Mouse (Mus musculus) c-Kit-positive CD71-negative TER-119-negative erythroid progenitor cells, embryonic 14.5 days (primary cell): Measurements from ENCODE around the gene Itgb6.

Source experiments
- DNase-seq: peaks from one replicate; pipeline ENCODE4 v3.0.0-alpha.2; 2013; ENCODE audit warnings: low read depth

The Itgb6 gene

DNA sequence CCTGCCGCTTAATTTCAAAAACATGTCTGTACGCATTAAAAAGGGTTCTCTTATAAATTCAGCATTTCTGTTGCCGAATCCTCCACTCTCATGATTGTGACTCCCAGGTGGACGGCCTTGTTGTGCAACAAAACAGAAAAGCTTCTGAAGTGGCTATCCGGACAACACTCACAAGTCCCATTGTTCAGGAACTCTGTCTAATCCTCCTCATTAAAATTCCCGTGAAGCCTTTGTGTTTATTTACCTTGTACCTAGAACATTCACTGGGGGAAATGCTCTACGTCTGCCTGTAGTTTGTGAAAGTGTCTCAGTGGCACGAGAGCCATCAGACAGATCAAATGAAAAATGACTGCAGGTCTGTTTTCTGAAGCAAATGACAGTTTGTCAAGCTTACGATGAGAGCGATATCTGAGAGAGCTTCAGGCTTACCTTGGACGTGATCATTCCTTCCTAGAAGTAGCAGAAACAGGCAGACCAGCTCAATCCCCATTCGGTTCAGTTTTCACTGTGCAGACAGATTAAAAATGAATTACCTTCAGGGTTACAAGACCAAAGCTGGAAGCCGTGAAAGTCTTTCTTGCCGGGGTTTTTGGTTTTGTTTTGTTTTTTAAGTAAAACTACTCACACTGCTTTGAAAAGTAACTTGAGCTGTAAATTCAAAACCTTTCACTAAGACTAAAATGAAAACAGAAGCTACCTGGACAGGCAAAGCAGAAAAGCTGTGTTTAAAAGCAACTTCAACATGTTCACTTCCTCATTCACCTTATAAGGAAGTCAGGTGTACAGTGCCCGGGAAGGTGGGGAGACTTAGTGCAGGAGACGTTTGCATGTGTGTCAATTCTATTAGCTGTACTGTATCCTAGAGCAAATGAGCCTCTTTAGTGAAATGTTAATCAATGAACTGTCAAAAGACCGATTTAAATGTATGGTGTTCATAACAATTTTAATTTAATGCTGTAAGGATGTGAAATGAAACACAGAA lies 49.2 kb downstream of the Itgb6 start:
- DNase-seq: no peak

GRCm38 (mm10) chr2:60671215-60671614 lies 51.2 kb downstream of the Itgb6 start:
- DNase-seq: no peak

- DNase-seq: no peak
These were observed 59.4 kb downstream of the Itgb6 start for GRCm38 (mm10) chr2:60663071-60663470.

- no peak for DNase-seq
These were observed 62.5 kb downstream of the Itgb6 start for GRCm38 (mm10) chr2:60659993-60660392.

DNA sequence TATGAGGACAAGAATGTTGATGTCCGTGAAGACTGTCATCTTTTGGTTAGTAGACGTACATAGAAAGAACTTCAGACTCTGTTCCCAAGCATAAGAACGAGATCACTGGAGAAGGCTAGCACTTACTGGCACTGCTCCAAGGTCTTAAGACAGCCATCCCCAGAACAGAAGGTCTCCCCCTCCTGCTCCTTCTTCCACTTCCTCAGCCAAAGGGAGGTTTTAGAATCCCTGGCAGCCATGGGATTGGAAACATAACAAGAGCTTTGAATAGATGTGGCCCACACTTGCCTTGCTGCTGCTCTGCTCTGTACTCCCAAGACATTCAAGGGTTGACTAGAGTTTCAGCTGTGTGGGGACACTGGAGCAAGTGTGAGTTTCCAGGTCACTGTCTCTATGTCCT lies 63.5 kb downstream of the Itgb6 start:
- no peak for DNase-seq

DNA sequence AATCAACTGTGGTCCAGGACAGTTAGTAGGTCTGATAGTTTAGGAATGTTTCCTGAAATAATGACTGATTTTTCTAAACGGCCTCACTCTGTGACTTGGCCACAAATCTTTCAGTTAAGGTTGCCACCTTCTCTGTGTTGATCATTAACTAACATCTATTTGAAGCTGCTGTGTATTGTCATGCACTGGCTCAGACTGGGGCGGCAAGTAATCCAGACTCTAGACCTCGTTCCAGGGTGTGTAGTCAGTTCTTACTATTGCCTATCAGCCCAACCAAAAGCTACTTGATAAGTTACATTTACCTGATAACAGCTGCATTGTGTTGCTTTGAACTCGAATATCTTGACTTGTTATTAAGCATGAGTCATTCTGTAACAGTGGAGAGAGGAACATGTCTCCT lies 67.6 kb downstream of the Itgb6 start:
- DNase-seq: no peak

DNA sequence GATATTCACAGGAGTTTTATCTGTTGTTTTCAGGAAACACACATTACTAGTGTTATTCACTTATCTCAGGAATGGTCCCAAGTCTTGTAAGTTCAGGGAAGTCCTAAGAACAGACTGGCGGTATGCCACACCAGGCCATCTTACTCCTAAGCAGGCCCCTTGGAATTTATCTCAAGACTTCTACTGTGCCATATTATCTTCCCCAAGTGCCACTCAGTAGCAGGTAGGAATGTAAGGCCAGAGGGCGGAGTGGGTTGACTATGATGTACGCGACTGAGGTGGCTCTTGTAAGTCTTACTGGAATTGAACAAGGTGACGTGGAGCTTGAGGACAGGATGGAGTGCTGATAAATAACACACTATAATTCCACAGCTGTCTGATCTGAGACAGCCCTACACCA lies 72.3 kb downstream of the Itgb6 start:
- DNase-seq: no peak

- no peak for DNase-seq
These were observed 74.8 kb downstream of the Itgb6 start for GRCm38 (mm10) chr2:60647650-60648049.

- DNase-seq: no peak
These were observed 75.9 kb downstream of the Itgb6 start for GRCm38 (mm10) chr2:60646583-60646982.

DNA sequence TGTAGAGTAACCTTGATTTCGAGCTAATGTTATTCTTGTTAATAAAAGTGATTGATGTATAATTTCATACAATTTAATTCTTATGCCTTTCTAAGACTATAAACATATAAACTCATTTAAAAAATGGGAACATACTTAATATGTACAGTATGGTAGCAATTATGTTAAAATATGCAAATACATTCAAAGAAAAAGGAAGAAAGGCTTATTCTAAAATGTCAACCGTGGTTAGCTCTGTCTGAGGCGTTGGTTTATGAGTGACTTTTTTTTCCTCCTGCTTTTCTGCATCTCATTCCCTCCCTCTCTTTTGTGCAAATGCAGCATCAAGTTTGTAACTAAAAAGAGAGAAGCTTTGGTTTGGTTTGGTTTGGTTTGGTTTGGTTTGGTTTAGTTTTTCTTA lies 79.0 kb downstream of the Itgb6 start:
- no peak for DNase-seq

DNA sequence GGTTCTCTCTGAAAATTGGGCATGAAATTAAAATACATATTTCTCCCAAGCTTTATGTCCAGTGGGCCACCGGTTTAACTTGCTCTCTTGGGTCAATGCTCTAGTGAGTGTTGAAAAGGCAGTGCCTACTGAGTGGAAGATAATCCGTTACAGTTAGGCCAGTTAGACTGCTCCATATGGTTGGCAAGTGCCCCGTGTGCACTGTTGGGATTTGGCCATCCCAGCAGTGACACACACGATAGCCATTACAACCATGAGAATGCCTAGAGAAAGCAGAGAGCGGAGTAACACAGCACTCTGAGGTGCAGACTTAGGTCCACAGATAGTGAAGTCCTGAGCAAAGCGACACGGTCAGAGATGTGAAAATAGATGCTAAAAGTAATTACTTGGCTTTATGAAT lies 79.8 kb downstream of the Itgb6 start:
- DNase-seq: no peak

DNA sequence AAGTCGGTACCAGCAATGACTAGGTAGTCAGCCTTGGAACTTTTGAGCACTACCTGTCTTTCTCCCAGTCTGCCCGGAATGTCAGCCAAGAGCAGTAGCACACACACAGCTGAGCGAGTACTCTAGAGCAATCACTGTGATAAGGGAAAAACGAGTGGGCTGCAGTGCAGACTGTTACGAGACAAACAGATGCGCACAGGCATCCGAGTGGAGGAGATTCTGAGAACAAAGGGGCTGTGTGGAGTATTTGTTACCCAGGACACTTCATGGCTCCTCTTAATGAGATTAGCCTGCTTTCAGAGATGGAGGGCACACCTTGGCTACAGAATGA lies 82.1 kb downstream of the Itgb6 start:
- DNase-seq: no peak

DNA sequence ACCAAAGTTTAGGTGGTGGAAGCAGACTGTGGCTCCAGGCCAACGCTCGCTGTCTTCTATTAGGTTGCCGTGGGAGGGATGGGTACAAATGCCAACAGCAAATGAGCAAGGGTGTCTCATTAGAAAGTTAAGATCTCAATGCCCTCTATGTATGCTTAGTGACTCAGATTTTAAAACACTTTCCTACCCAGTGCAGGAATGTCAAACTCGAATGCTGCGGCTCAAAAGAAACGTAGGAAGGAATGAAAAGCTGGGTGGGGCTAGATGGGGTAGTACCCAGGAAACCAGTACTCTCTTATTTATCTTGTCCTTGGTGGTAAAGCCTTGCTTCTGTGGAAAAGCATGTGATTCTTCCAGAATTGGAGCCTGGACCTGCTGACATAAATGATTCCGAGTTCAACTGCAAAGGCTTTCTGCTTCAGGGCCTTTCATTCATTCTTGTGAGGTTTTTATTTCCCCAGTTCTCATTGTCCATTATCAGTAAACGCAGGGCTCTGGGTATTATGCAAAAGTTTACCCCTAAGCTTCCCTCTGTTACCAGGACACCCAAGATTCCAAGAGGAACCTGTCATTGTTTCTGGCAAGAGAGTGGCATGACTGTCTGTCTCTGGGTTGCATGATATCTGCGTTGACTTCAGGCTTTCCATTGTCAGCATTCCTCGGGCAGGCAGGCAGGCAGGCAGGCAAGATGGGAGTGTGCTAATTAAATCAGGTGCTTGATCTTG lies 82.7 kb downstream of the Itgb6 start:
- no peak for DNase-seq

- DNase-seq: no peak
These were observed 85.3 kb downstream of the Itgb6 start for GRCm38 (mm10) chr2:60636910-60637761.

DNA sequence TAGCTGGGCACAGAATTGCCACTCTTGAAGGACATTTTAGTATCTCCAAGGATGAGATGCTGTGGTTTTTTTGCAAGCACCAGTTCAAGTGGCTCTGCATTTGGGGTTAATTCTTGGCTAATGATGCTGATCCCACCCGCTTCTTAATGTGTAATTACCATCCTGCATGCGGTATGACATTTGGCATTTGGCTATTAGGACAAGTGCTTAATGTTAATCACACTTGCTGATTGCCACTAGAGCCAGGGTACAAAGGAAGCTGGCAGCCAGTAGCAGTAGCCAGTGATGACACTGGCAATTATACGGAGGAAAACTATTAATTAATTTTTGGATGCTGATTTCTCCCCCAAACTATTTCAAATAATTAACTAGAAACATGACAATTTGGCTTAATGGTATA lies 86.0 kb downstream of the Itgb6 start:
- DNase-seq: no peak

DNA sequence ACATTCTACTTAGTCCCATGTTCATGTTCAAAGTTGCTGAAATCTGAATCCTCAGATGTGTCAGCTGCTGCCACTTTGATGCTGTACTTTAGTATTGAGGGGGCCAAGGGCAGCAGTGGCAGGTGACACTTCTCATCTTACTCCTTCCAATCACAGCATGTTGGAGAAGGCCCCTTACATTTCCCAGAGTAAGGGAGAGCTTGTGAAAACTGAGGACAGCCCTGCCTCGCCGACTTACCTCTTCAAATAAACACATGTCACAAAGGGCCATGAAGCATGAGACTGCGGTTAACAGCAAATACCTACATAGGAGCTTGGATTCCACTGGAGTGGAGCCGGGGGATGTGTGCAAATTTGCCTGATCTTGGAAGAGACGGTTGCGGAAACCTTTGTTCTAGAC lies 86.4 kb downstream of the Itgb6 start:
- no peak for DNase-seq

- DNase-seq: no peak
These were observed 89.7 kb downstream of the Itgb6 start for GRCm38 (mm10) chr2:60632791-60633190.

DNA sequence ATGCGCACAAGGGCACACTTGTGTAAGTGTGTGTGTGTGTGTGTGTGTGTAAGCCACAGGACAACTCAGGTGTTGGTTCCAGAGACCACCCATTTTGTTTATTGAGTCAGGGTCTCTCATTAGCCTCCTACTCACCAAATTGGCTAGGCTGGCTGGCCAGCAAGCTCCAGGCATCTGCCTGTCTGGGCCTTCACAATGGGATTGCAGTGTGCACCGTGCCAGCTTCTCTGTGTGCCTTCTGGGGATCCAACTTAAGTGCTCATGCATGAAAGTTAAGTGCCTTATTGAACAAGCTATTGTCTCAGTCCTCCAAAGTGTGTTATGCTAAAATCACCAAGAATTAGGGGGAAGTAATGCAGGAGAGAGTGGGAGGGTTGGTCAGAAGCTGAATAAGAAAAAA lies 92.1 kb downstream of the Itgb6 start:
- no peak for DNase-seq

DNA sequence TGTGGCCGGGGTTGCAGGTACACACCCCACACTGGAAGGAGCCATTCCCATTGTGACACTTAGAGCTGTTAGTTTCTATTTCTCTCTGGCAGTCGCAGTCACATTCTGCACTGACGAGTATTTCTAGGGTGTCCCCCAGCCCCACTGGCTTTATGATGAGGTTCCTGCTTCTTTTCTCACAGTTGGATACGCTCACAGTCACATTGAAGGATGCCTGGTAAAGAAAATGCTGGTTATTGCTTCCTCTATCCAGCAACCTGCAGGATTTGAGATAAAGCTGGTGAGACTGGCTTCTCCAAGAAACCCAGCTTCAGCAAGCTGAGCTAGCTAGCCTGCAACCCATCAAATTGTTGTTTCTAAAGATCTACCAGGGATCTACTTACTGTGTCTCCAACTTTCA lies 94.5 kb downstream of the Itgb6 start:
- no peak for DNase-seq

GRCm38 (mm10) chr2:60627515-60627914 lies 94.9 kb downstream of the Itgb6 start:
- no peak for DNase-seq

- DNase-seq: no peak
These were observed 96.7 kb downstream of the Itgb6 start for GRCm38 (mm10) chr2:60625766-60626165.

DNA sequence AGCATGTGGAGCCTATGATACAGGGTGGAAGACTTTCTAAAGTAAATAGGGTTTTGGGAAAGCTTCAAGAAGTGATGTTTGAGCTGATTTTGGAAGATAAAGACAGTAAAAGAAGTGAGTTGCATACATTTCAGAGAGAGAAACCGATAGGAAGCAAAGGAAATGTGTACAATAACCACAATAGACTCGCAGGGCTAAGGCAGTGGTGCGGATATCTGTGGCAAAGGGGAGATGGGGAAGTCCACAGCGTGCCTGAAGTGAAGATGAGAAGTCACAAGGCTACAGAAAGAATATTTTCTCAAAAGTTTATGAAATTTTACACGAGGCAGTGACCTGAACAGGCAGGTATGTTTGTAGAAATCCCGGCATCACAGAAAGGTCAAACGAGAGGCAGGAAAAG lies 100.3 kb downstream of the Itgb6 start:
- DNase-seq: no peak

GRCm38 (mm10) chr2:60614758-60615157 lies 107.7 kb downstream of the Itgb6 start:
- no peak for DNase-seq
